Mouse (Mus musculus): ENCODE measurements at regions not wholly inside any gene's neighbourhood (a gene's known extent, or its start where the extent isn't known, plus 50 kb on each side); places are given as distances from the start of the nearest gene placed in this dataset.

DNA sequence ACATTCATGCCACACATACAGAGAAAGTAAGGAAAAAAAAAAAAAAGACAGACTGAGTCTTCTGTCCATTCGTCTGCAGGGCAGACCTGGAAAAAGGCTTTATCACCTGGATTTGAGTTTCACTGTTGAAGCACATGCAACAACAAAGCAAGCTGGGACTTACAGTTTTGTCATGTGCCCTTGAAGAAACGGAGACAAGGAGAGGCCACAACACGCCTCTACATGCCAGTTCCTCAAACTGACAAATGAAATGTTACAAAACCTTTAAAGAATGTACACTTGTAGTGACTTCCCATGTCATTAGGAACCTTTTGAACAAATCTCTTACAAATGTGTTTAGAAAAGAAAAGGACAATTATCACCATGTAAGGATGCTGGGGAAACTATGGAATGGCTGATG is 53.6 kb upstream of the Tmpo start:
- DNase-seq (ENCODE audit: low read depth, low spot score) (no peak), ATAC-seq (no peak)
- no peaks in the 10 kb centered on the region for H3K27me3 ChIP-seq
- TF ChIP-seq CTCF (IDR thresholded peaks at IDR 0.05) = no peak
- in situ Hi-C loops (cut with MboI; ENCODE audit: low pct_unique_long_range_greater_than_20kb) = loop anchor here (5.0 kb wide), 1 partner anchor 37 kb away; no protein-coding TSS in a partner anchor
- POLR2A ChIA-PET = no interaction called here
- CTCF ChIA-PET = no interaction called here
